Mouse (Mus musculus) cortical plate, adult 2 months (tissue): ENCODE measurements around the gene Gfm2.

Experiments
- CTCF ChIP-seq: fragments of 200-500 bp; IDR thresholded peaks from 2 replicates; pipeline ENCODE4 v1.5.1; 2011; ENCODE audit warnings: mild to moderate bottlenecking, control low read depth, low read length; ENCODE audit not compliant: insufficient read depth; ENCODE audit errors: extremely low read depth
- POLR2A ChIP-seq: fragments of 200-500 bp; IDR thresholded peaks from 2 replicates; pipeline ENCODE4 v1.6.1; 2011; ENCODE audit warnings: mild to moderate bottlenecking, low read length, control low read depth; ENCODE audit not compliant: insufficient read depth; ENCODE audit errors: extremely low read depth

GRCm38 (mm10) chr13:97224341-97224982 lies 86.7 kb downstream of the Gfm2 start:
- TF ChIP-seq CTCF, result no peak
- no peak for TF ChIP-seq POLR2A
